Mouse (Mus musculus): ENCODE measurements at regions not wholly inside any gene's neighbourhood (a gene's known extent, or its start where the extent isn't known, plus 50 kb on each side); places are given as distances from the start of the nearest gene placed in this dataset.

GRCm38 (mm10) chr8:35240884-35241283 lies 524.7 kb upstream of the Gm19410 start:
- no peak for DNase-seq

GRCm38 (mm10) chr8:35243555-35243954 lies 522.0 kb upstream of the Gm19410 start:
- no peak for DNase-seq

- DNase-seq: no peak
Measured at GRCm38 (mm10) chr8:35249747-35250375, 515.7 kb upstream of the Gm19410 start.

- no peak for DNase-seq
Measured at GRCm38 (mm10) chr8:35250641-35251040, 514.9 kb upstream of the Gm19410 start.

GRCm38 (mm10) chr8:35253946-35254345 lies 511.6 kb upstream of the Gm19410 start:
- DNase-seq: no peak

GRCm38 (mm10) chr8:35255327-35255726 lies 510.3 kb upstream of the Gm19410 start:
- no peak for DNase-seq

- no peak for DNase-seq
Measured at GRCm38 (mm10) chr8:35256958-35257357, 508.6 kb upstream of the Gm19410 start.

- no peak for DNase-seq
Measured at GRCm38 (mm10) chr8:35268221-35268620, 497.4 kb upstream of the Gm19410 start.

GRCm38 (mm10) chr8:35268986-35269385 lies 496.6 kb upstream of the Gm19410 start:
- no peak for DNase-seq

- DNase-seq: no peak
Measured at GRCm38 (mm10) chr8:35275972-35276371, 489.6 kb upstream of the Gm19410 start.

GRCm38 (mm10) chr8:35276460-35276859 lies 489.1 kb upstream of the Gm19410 start:
- no peak for DNase-seq

GRCm38 (mm10) chr8:35278946-35279345 lies 486.6 kb upstream of the Gm19410 start:
- no peak for DNase-seq

GRCm38 (mm10) chr8:35280741-35281140 lies 484.8 kb upstream of the Gm19410 start:
- no peak for DNase-seq

GRCm38 (mm10) chr8:35283366-35283765 lies 482.2 kb upstream of the Gm19410 start:
- DNase-seq: no peak

- no peak for DNase-seq
Measured at GRCm38 (mm10) chr8:35289018-35289417, 476.6 kb upstream of the Gm19410 start.

- DNase-seq: no peak
Measured at GRCm38 (mm10) chr8:35289967-35290366, 475.6 kb upstream of the Gm19410 start.

- DNase-seq: no peak
Measured at GRCm38 (mm10) chr8:35293437-35294126, 472.0 kb upstream of the Gm19410 start.

- no peak for DNase-seq
Measured at GRCm38 (mm10) chr8:35296936-35297335, 468.7 kb upstream of the Gm19410 start.

- no peak for DNase-seq
Measured at GRCm38 (mm10) chr8:35299088-35299487, 466.5 kb upstream of the Gm19410 start.

- no peak for DNase-seq
Measured at GRCm38 (mm10) chr8:35300359-35300758, 465.2 kb upstream of the Gm19410 start.

- DNase-seq: no peak
Measured at GRCm38 (mm10) chr8:35300881-35301521, 464.6 kb upstream of the Gm19410 start.

GRCm38 (mm10) chr8:35302856-35303255 lies 462.7 kb upstream of the Gm19410 start:
- DNase-seq: no peak

GRCm38 (mm10) chr8:35321270-35321865 lies 444.2 kb upstream of the Gm19410 start:
- no peak for DNase-seq
